Comparison of ENCODE assay signal across 9 mouse cellular contexts in the genomic region with DNA sequence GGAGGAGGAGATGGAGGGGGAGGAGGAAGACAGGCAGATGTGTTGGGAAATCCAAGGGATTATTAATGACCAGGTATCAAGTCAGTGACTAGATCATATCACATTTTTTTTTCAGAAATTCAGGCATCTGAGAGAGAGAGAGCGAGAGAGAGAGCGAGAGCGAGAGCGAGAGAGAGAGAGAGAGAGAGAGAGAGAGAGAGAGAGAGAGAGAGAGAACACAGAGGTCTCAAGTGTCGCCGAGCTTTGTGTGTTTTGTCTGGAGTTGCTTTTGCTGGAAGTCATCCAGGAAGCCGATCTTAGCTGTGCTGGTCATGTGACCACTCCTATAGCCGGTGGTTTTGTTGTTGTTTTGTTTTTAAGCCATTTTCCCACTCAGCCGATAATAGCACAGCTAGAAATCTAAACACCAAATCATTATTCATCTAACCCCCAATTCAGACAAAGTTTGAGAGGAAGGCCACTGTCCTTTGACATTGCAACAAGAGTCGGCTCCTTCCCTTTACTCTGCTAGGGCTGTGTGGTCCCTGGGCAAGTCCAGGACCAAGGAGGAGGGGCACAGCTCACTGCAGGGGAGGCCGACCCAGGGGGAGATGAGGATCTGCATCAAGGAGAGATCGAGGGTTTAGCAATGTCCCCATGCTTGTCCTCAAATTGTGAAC.
DNase-seq lines count a peak whose midpoint lies in the region; ATAC-seq and TF ChIP-seq lines count a peak whose summit lies in the region.
"Had no signal": no experiment of that assay in that cellular context is flagged by ENCODE, and none has a peak within 500 bp of the region (broad histone marks: within the 10 kb centered on the region; RNA-seq: fewer than 3 reads in every experiment).

No protein-coding gene starts in this region.

- no peak for ATAC-seq in heart, embryonic 11.5 days (replicated peaks; ENCODE audit: insufficient number of reproducible peaks, low FRiP score, low TSS enrichment)
- peak; percentile 53; the same call in 1 of the 2 replicates for ATAC-seq in hindbrain, embryonic 12.5 days (ENCODE audit: low FRiP score)
- 0 out of 2 replicates have a peak, but pooled peaks have one; percentile 8 for ATAC-seq in liver, postnatal 0 days
- no peak for ATAC-seq in cerebellum, adult (ENCODE audit: insufficient number of reproducible peaks, low FRiP score, low TSS enrichment)
- ATAC-seq: Patski had no signal

- no peak for TF ChIP-seq CTCF in cortical plate, adult 2 months (IDR thresholded peaks at IDR 0.05; ENCODE audit: extremely low read depth, insufficient read depth, low read length)
- no peak for TF ChIP-seq CTCF in liver, postnatal 0 days (IDR thresholded peaks at IDR 0.05; ENCODE audit: low read depth)

- peak overlapping the region; percentile 75 for H3K27ac ChIP-seq in heart, embryonic 11.5 days (ENCODE audit: low read depth, low read length)
- peak overlapping the region; percentile 8; the same call in 1 of the 2 replicates for H3K27ac ChIP-seq in cortical plate, adult 2 months (ENCODE audit: insufficient read depth, low read length)
- H3K27ac ChIP-seq in hindbrain, embryonic 12.5 days, result peak overlapping the region; percentile 87
- peak overlapping the region; percentile 95 for H3K27ac ChIP-seq in liver, postnatal 0 days (ENCODE audit: low read depth)

- peak overlapping the region; percentile 55 for H3K9ac ChIP-seq in heart, embryonic 11.5 days (ENCODE audit: low read depth, low read length)
- H3K9ac ChIP-seq in hindbrain, embryonic 12.5 days, result 0 out of 2 replicates have a peak overlapping the region, but pooled peaks have one; percentile 24
- peak overlapping the region; percentile 72 for H3K9ac ChIP-seq in liver, postnatal 0 days (replicated peaks)

- H3K4me3 ChIP-seq in heart, embryonic 11.5 days (ENCODE audit: low read depth, low read length), result peak overlapping the region; percentile 11; the same call in 1 of the 2 replicates
- H3K4me3 ChIP-seq in cortical plate, adult 2 months (ENCODE audit: insufficient read depth, low read length), result no peak overlapping the region
- H3K4me3 ChIP-seq in hindbrain, embryonic 12.5 days, result no peak overlapping the region
- H3K4me3 ChIP-seq in liver, postnatal 0 days (ENCODE audit: low read depth, low read length), result peak overlapping the region; percentile 23; the same call in 1 of the 2 replicates

- WGBS in heart, embryonic 11.5 days (ENCODE audit: insufficient replicate concordance), result 21% methylated on average over 12 of the region's 12 CpGs
- WGBS in hindbrain, embryonic 12.5 days, result 8% methylated on average over 8 of the region's 12 CpGs
- WGBS in liver, postnatal 0 days (ENCODE audit: insufficient replicate concordance), result 23% methylated on average over 11 of the region's 12 CpGs

- no peak for TF ChIP-seq EP300 in liver, postnatal 0 days (IDR thresholded peaks at IDR 0.05; ENCODE audit: low read depth)

- H3K27me3 ChIP-seq in heart, embryonic 11.5 days (ENCODE audit: control insufficient read depth, insufficient read depth, low read length), result no peaks in the 10 kb centered on the region
- H3K27me3 ChIP-seq in hindbrain, embryonic 12.5 days, result no peaks in the 10 kb centered on the region
- H3K27me3 ChIP-seq in liver, postnatal 0 days (ENCODE audit: insufficient read depth, low read length), result no peaks in the 10 kb centered on the region
- H3K27me3 ChIP-seq: Patski had no signal

- no peaks in the 10 kb centered on the region for H3K36me3 ChIP-seq in heart, embryonic 11.5 days (ENCODE audit: control insufficient read depth, insufficient read depth, low read length)
- no peaks in the 10 kb centered on the region for H3K36me3 ChIP-seq in hindbrain, embryonic 12.5 days
- no peaks in the 10 kb centered on the region for H3K36me3 ChIP-seq in liver, postnatal 0 days (replicated peaks; ENCODE audit: insufficient read depth, low read length)

- H3K9me3 ChIP-seq in heart, embryonic 11.5 days (replicated peaks; ENCODE audit: control insufficient read depth, low read length), result no peaks in the 10 kb centered on the region
- no peaks in the 10 kb centered on the region for H3K9me3 ChIP-seq in hindbrain, embryonic 12.5 days (replicated peaks)
- H3K9me3 ChIP-seq in liver, postnatal 0 days (ENCODE audit: low read length), result no peaks in the 10 kb centered on the region

- peaks cover 47% of the 10 kb centered on the region for H3K4me1 ChIP-seq in heart, embryonic 11.5 days (ENCODE audit: control insufficient read depth, insufficient read depth, low read length)
- H3K4me1 ChIP-seq in cortical plate, adult 2 months (ENCODE audit: control insufficient read depth, insufficient read depth, low read length), result peaks cover 30% of the 10 kb centered on the region
- H3K4me1 ChIP-seq in hindbrain, embryonic 12.5 days, result peaks cover 61% of the 10 kb centered on the region
- H3K4me1 ChIP-seq in liver, postnatal 0 days (ENCODE audit: insufficient read depth), result peaks cover 55% of the 10 kb centered on the region

- TF ChIP-seq POLR2A in cortical plate, adult 2 months (IDR thresholded peaks at IDR 0.05; ENCODE audit: extremely low read depth, insufficient read depth, low read length), result no peak

- DNase-seq in heart, postnatal 4 days, result no peak
- no peak for DNase-seq in liver, postnatal 0 days
- peak; percentile 59 for DNase-seq in yolk sac, embryonic 10.5 days (ENCODE audit: low spot score)
- DNase-seq in right cerebral cortex, postnatal 36 days (ENCODE audit: low spot score in 2 of 2), result no peak

- peak overlapping the region; percentile 46 for H3K4me2 ChIP-seq in heart, embryonic 11.5 days
- peak overlapping the region; percentile 32 for H3K4me2 ChIP-seq in hindbrain, embryonic 12.5 days (replicated peaks)
- H3K4me2 ChIP-seq in liver, postnatal 0 days (ENCODE audit: low read depth, low read length), result peak overlapping the region; percentile 64

Comparison
In these comparisons a context has a peak if more than half of its experiments do, and no peak if none do; other contexts are left out.
1. ATAC-seq: peak in hindbrain, embryonic 12.5 days (single experiment) and liver, postnatal 0 days (single experiment); none in heart, embryonic 11.5 days (single experiment) and cerebellum, adult (single experiment).
2. H3K27ac ChIP-seq: peak in every context shown above with its lines; median percentile 95 in liver, postnatal 0 days; 87 in hindbrain, embryonic 12.5 days; 75 in heart, embryonic 11.5 days; 8 in cortical plate, adult 2 months.
3. H3K4me3 ChIP-seq: peak in heart, embryonic 11.5 days (single experiment) and liver, postnatal 0 days (single experiment); none in cortical plate, adult 2 months (single experiment) and hindbrain, embryonic 12.5 days (single experiment).
4. Peak in every context shown above with its lines, with median percentiles within 50 percentile points of each other: H3K4me2 ChIP-seq and H3K9ac ChIP-seq.